Mouse (Mus musculus) kidney, embryonic 15.5 days (tissue): ENCODE results near the gene Fbxo3. TPM values are rescaled to one million over a fixed set of nuclear protein-coding genes. Genes with fewer than 3 reads are reported as not detected.
"Not testable (repeated sequence)": the region's sequence is repeated elsewhere in the genome, so short reads cannot be mapped to it uniquely, and the experiment has no call there.

Experiments used
- ATAC-seq: fragments of 200-750 bp; cut with Nextera tagmentation; replicated peaks from 2 replicates; pipeline ENCODE4 v1.8.0; 2017; ENCODE audit warnings: moderate TSS enrichment; ENCODE audit not compliant: low FRiP score
- H3K27ac ChIP-seq: fragments of 300-500 bp; sonication (generic); 2 replicates; pipeline ENCODE4 v1.5.1; 2015; ENCODE audit warnings: mild to moderate bottlenecking, inconsistent platforms
- H3K27me3 ChIP-seq: fragments of 300-500 bp; sonication (generic); 2 replicates; pipeline ENCODE4 v1.6.1; 2015; ENCODE audit warnings: inconsistent platforms
- H3K36me3 ChIP-seq: fragments of 300-500 bp; sonication (generic); 2 replicates; pipeline ENCODE4 v1.6.1; 2015; ENCODE audit warnings: inconsistent platforms
- H3K4me1 ChIP-seq: fragments of 300-500 bp; sonication (generic); 2 replicates; pipeline ENCODE4 v1.6.1; 2015; ENCODE audit warnings: inconsistent platforms
- H3K4me2 ChIP-seq: fragments of 300-500 bp; sonication (generic); 2 replicates; pipeline ENCODE4 v1.6.1; 2015; ENCODE audit warnings: moderate library complexity, mild to moderate bottlenecking, inconsistent platforms
- H3K4me3 ChIP-seq: fragments of 300-500 bp; sonication (generic); replicated peaks from 2 replicates; pipeline ENCODE4 v1.5.1; 2015; ENCODE audit warnings: mild to moderate bottlenecking, inconsistent platforms
- H3K9ac ChIP-seq: fragments of 300-500 bp; sonication (generic); 2 replicates; pipeline ENCODE4 v1.6.1; 2015; ENCODE audit warnings: mild to moderate bottlenecking, inconsistent platforms
- H3K9me3 ChIP-seq: fragments of 300-500 bp; sonication (generic); replicated peaks from 2 replicates; pipeline ENCODE4 v1.6.1; 2016; ENCODE audit warnings: inconsistent platforms
- WGBS: fragments of 180-500 bp; shearing (Covaris S2); methylation state at CpG from one replicate; pipeline ENCODE4 v1.1.7; 2015; ENCODE audit warnings: mixed read lengths; 5-methylcytosine and 5-hydroxymethylcytosine counted together
- polyA plus RNA-seq: library from polyadenylated mRNA; unstranded; fragments of >200 nt; fragmentation: Nextera tagmentation; extraction: Ambion mirVana; gene quantifications from 2 replicates; pipeline ENCODE4 v1.2.1, GENCODE M21; 2015

Gene Fbxo3
- polyA plus RNA-seq, 1 experiment from 2014 or later: 54.3 TPM

- no peak overlapping the region for H3K4me3 ChIP-seq
- peaks cover 16% of the 10 kb centered on the region; the same call in 1 of the 2 replicates for H3K4me1 ChIP-seq
- no peak overlapping the region for H3K9ac ChIP-seq
- no peaks in the 10 kb centered on the region for H3K9me3 ChIP-seq
- WGBS: 95% methylated on average over 2 of the region's 2 CpGs
- ATAC-seq: no peak
- no peak overlapping the region for H3K4me2 ChIP-seq
- H3K36me3 ChIP-seq: no peaks in the 10 kb centered on the region
- H3K27me3 ChIP-seq: no peaks in the 10 kb centered on the region
- H3K27ac ChIP-seq: no peak overlapping the region
Observed at GRCm38 (mm10) chr2:104099231-104099585, 71.7 kb downstream of the Fbxo3 start.

GRCm38 (mm10) chr2:104099946-104100345 lies 72.4 kb downstream of the Fbxo3 start:
- Histone ChIP-seq H3K4me3 (no peak overlapping the region), H3K27me3 (no peaks in the 10 kb centered on the region), H3K27ac (no peak overlapping the region), H3K36me3 (no peaks in the 10 kb centered on the region), H3K4me2 (no peak overlapping the region), H3K4me1 (peaks cover 16% of the 10 kb centered on the region; the same call in 1 of the 2 replicates), H3K9me3 (no peaks in the 10 kb centered on the region), H3K9ac (no peak overlapping the region)
- 64% methylated on average over 1 of the region's 1 CpGs for WGBS
- no peak for ATAC-seq

- no peaks in the 10 kb centered on the region for H3K9me3 ChIP-seq
- H3K4me3 ChIP-seq: no peak overlapping the region
- no peak overlapping the region for H3K4me2 ChIP-seq
- no peaks in the 10 kb centered on the region for H3K4me1 ChIP-seq
- no peaks in the 10 kb centered on the region for H3K36me3 ChIP-seq
- no peak overlapping the region for H3K27ac ChIP-seq
- no peak overlapping the region for H3K9ac ChIP-seq
- no peak for ATAC-seq
- WGBS: 78% methylated on average over 6 of the region's 6 CpGs
- H3K27me3 ChIP-seq: no peaks in the 10 kb centered on the region
Observed at GRCm38 (mm10) chr2:104104800-104105199, 77.3 kb downstream of the Fbxo3 start.

- H3K36me3 ChIP-seq, H3K27me3 ChIP-seq, H3K9ac ChIP-seq, H3K4me1 ChIP-seq, H3K4me2 ChIP-seq, H3K9me3 ChIP-seq, ATAC-seq, H3K27ac ChIP-seq, H3K4me3 ChIP-seq: not testable (repeated sequence)
- WGBS: 82% methylated on average over 2 of the region's 2 CpGs
Observed at GRCm38 (mm10) chr2:104109021-104109420, 81.5 kb downstream of the Fbxo3 start.

- 71% methylated on average over 2 of the region's 2 CpGs for WGBS
- no peaks in the 10 kb centered on the region for H3K36me3 ChIP-seq
Observed at GRCm38 (mm10) chr2:104109528-104109927, 82.0 kb downstream of the Fbxo3 start.

GRCm38 (mm10) chr2:104110031-104110430 lies 82.5 kb downstream of the Fbxo3 start:
- WGBS: 72% methylated on average over 4 of the region's 4 CpGs
- ATAC-seq: no peak
- H3K9ac ChIP-seq: no peak overlapping the region

More at GRCm38 (mm10) chr2:104109528-104109927, 82.0 kb downstream of the Fbxo3 start:
- no peak overlapping the region for H3K4me3 ChIP-seq
- no peak overlapping the region for H3K9ac ChIP-seq
- H3K4me1 ChIP-seq: no peaks in the 10 kb centered on the region
- H3K9me3 ChIP-seq: no peaks in the 10 kb centered on the region
- no peak overlapping the region for H3K4me2 ChIP-seq
- H3K27ac ChIP-seq: no peak overlapping the region
- no peak for ATAC-seq
- H3K27me3 ChIP-seq: no peaks in the 10 kb centered on the region

GRCm38 (mm10) chr2:104111170-104111797 lies 83.8 kb downstream of the Fbxo3 start:
- not testable (repeated sequence) for H3K27ac ChIP-seq, H3K27me3 ChIP-seq, H3K4me1 ChIP-seq, H3K4me2 ChIP-seq, H3K9me3 ChIP-seq, ATAC-seq, H3K4me3 ChIP-seq, H3K9ac ChIP-seq, H3K36me3 ChIP-seq
- no CpG with 5 or more reads among the region's 1 CpGs for WGBS

More at GRCm38 (mm10) chr2:104110031-104110430, 82.5 kb downstream of the Fbxo3 start:
- no peak overlapping the region for H3K4me3 ChIP-seq
- no peak overlapping the region for H3K27ac ChIP-seq
- no peaks in the 10 kb centered on the region for H3K9me3 ChIP-seq
- no peaks in the 10 kb centered on the region for H3K36me3 ChIP-seq
- H3K27me3 ChIP-seq: no peaks in the 10 kb centered on the region
- H3K4me1 ChIP-seq: no peaks in the 10 kb centered on the region
- no peak overlapping the region for H3K4me2 ChIP-seq

Other genes starting within 250 kb of the Fbxo3 start
- 330 and 337 TPM in 2 replicates for gene Caprin1, start 230.1 kb upstream of the Fbxo3 start, polyA plus RNA-seq
- 32.1 and 33.3 TPM in 2 replicates for gene Lmo2, start 69.7 kb upstream of the Fbxo3 start, polyA plus RNA-seq
- 1.8 and 2.1 TPM in 2 replicates for gene 4931422A03Rik, start 640 bp downstream of the Fbxo3 start, polyA plus RNA-seq
- not detected in 2 replicates for gene Gm10912, start 38.1 kb downstream of the Fbxo3 start, polyA plus RNA-seq
- not detected in 2 replicates for gene Gm10799, start 40.8 kb downstream of the Fbxo3 start, polyA plus RNA-seq
- gene Cd59b, start 42.1 kb downstream of the Fbxo3 start, polyA plus RNA-seq: 6.9 and 7.3 TPM in 2 replicates
- gene Cd59a, start 68.1 kb downstream of the Fbxo3 start, polyA plus RNA-seq: 39.8 and 41.6 TPM in 2 replicates
- 0.19 TPM in 1 of 2 replicates, not detected in the other for gene A930018P22Rik, start 95.0 kb downstream of the Fbxo3 start, polyA plus RNA-seq